Mouse (Mus musculus) neural tube, embryonic 10.5 days (tissue): ENCODE measurements at regions not wholly inside any gene's neighbourhood (a gene's known extent, or its start where the extent isn't known, plus 50 kb on each side); places are given as distances from the start of the nearest gene placed in this dataset.

ENCODE experiments used
- DNase-seq: peaks from one replicate; pipeline ENCODE4 v3.0.0-alpha.2; 2017; ENCODE audit warnings: low spot score; ENCODE audit errors: extremely low spot score

GRCm38 (mm10) chr17:49215281-49215680 is 212.9 kb upstream of the Mocs1 start:
- no peak for DNase-seq

- DNase-seq: no peak
Measured at GRCm38 (mm10) chr17:49219512-49220197, 208.5 kb upstream of the Mocs1 start.

- no peak for DNase-seq
Measured at GRCm38 (mm10) chr17:49223212-49223611, 204.9 kb upstream of the Mocs1 start.

- no peak for DNase-seq
Measured at GRCm38 (mm10) chr17:49223651-49224050, 204.5 kb upstream of the Mocs1 start.

GRCm38 (mm10) chr17:49225255-49226015 is 202.7 kb upstream of the Mocs1 start:
- no peak for DNase-seq

- no peak for DNase-seq
Measured at GRCm38 (mm10) chr17:49226016-49226400, 202.2 kb upstream of the Mocs1 start.

GRCm38 (mm10) chr17:49231287-49231686 is 196.9 kb upstream of the Mocs1 start:
- DNase-seq: no peak

- DNase-seq: no peak
Measured at GRCm38 (mm10) chr17:49240097-49240496, 188.1 kb upstream of the Mocs1 start.

- no peak for DNase-seq
Measured at GRCm38 (mm10) chr17:49243419-49243818, 184.7 kb upstream of the Mocs1 start.

- no peak for DNase-seq
Measured at GRCm38 (mm10) chr17:49245013-49245412, 183.1 kb upstream of the Mocs1 start.

GRCm38 (mm10) chr17:49247215-49247614 is 180.9 kb upstream of the Mocs1 start:
- DNase-seq: no peak

GRCm38 (mm10) chr17:49250726-49251537 is 177.2 kb upstream of the Mocs1 start:
- no peak for DNase-seq

GRCm38 (mm10) chr17:49252271-49252670 is 175.9 kb upstream of the Mocs1 start:
- no peak for DNase-seq

- DNase-seq: no peak
Measured at GRCm38 (mm10) chr17:49258496-49258895, 169.7 kb upstream of the Mocs1 start.

- no peak for DNase-seq
Measured at GRCm38 (mm10) chr17:49262394-49262793, 165.8 kb upstream of the Mocs1 start.

GRCm38 (mm10) chr17:49266343-49266742 is 161.8 kb upstream of the Mocs1 start:
- DNase-seq: no peak

- no peak for DNase-seq
Measured at GRCm38 (mm10) chr17:49269943-49270342, 158.2 kb upstream of the Mocs1 start.

- DNase-seq: no peak
Measured at GRCm38 (mm10) chr17:49272661-49273448, 155.3 kb upstream of the Mocs1 start.

- DNase-seq: no peak
Measured at GRCm38 (mm10) chr17:49274936-49275335, 153.2 kb upstream of the Mocs1 start.

- no peak for DNase-seq
Measured at GRCm38 (mm10) chr17:49275421-49275820, 152.7 kb upstream of the Mocs1 start.

GRCm38 (mm10) chr17:49275916-49276315 is 152.2 kb upstream of the Mocs1 start:
- DNase-seq: no peak
